Mouse (Mus musculus): ENCODE data around the gene Lamtor5. TPM values are rescaled to one million over a fixed set of nuclear protein-coding genes. Genes with fewer than 3 reads are reported as not detected.

Lamtor5 gene
- polyA plus RNA-seq, 1 experiment from 2014 or later: 184 TPM

GRCm38 (mm10) chr3:107246876-107247275 lies 31.8 kb upstream of the Lamtor5 start:
- ATAC-seq (ENCODE audit: insufficient number of reproducible peaks, low FRiP score, low TSS enrichment, low read depth): no peak
- Histone ChIP-seq H3K27ac (replicated peaks) (no peak overlapping the region), H3K4me2 (replicated peaks) (no peak overlapping the region), H3K27me3 (no peaks in the 10 kb centered on the region), H3K9me3 (replicated peaks) (no peaks in the 10 kb centered on the region), H3K4me3 (replicated peaks) (no peak overlapping the region), H3K9ac (no peak overlapping the region), H3K36me3 (no peaks in the 10 kb centered on the region), H3K4me1 (peaks cover 3% of the 10 kb centered on the region; the same call in 1 of the 2 replicates)
- WGBS: 70% methylated on average over 6 of the region's 6 CpGs

- Histone ChIP-seq H3K9ac (no peak overlapping the region), H3K9me3 (replicated peaks) (no peaks in the 10 kb centered on the region), H3K4me1 (peaks cover 3% of the 10 kb centered on the region; the same call in 1 of the 2 replicates), H3K27me3 (no peaks in the 10 kb centered on the region), H3K36me3 (no peaks in the 10 kb centered on the region), H3K27ac (replicated peaks) (no peak overlapping the region), H3K4me3 (replicated peaks) (no peak overlapping the region), H3K4me2 (replicated peaks) (no peak overlapping the region)
- 48% methylated on average over 3 of the region's 3 CpGs for WGBS
- ATAC-seq (ENCODE audit: insufficient number of reproducible peaks, low FRiP score, low TSS enrichment, low read depth): no peak
These were observed 29.6 kb upstream of the Lamtor5 start for GRCm38 (mm10) chr3:107249042-107249441.

- no peaks in the 10 kb centered on the region for H3K36me3 ChIP-seq
- H3K4me2 ChIP-seq (replicated peaks): no peak overlapping the region
- WGBS: 62% methylated on average over 2 of the region's 2 CpGs
- H3K9me3 ChIP-seq (replicated peaks): no peaks in the 10 kb centered on the region
- H3K4me1 ChIP-seq: peaks cover 3% of the 10 kb centered on the region; the same call in 1 of the 2 replicates
- no peak for ATAC-seq (ENCODE audit: insufficient number of reproducible peaks, low FRiP score, low TSS enrichment, low read depth)
- no peak overlapping the region for H3K4me3 ChIP-seq (replicated peaks)
- H3K27ac ChIP-seq (replicated peaks): no peak overlapping the region
- H3K9ac ChIP-seq: no peak overlapping the region
- H3K27me3 ChIP-seq: no peaks in the 10 kb centered on the region
These were observed 28.3 kb upstream of the Lamtor5 start for GRCm38 (mm10) chr3:107250320-107250719.

DNA sequence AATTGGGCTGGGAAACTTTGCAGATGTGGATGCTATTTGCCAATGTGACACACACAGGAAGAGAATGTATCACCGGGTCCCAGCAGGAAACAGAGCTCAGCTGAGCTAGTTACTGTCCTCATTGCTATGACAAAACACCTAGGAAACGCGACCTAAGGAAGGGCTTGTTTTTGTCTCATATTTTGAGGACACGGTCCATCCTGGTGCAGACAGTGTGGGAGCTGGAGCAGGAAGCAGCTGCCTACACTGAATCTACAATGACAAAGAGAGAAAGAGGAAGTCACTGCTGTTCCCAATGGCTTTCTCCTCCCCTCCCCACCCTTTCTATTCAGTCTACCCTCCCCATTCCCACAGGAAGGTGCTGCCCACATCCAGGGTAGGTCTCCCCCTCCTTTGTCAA lies 26.6 kb upstream of the Lamtor5 start:
- no peak overlapping the region for H3K27ac ChIP-seq (replicated peaks)
- H3K27me3 ChIP-seq: no peaks in the 10 kb centered on the region
- H3K36me3 ChIP-seq: no peaks in the 10 kb centered on the region
- WGBS: 71% methylated on average over 4 of the region's 4 CpGs
- no peak for ATAC-seq (ENCODE audit: insufficient number of reproducible peaks, low FRiP score, low TSS enrichment, low read depth)
- H3K4me2 ChIP-seq (replicated peaks): no peak overlapping the region
- H3K9ac ChIP-seq: no peak overlapping the region
- no peaks in the 10 kb centered on the region for H3K9me3 ChIP-seq (replicated peaks)
- peaks cover 3% of the 10 kb centered on the region; the same call in 1 of the 2 replicates for H3K4me1 ChIP-seq
- no peak overlapping the region for H3K4me3 ChIP-seq (replicated peaks)

DNA sequence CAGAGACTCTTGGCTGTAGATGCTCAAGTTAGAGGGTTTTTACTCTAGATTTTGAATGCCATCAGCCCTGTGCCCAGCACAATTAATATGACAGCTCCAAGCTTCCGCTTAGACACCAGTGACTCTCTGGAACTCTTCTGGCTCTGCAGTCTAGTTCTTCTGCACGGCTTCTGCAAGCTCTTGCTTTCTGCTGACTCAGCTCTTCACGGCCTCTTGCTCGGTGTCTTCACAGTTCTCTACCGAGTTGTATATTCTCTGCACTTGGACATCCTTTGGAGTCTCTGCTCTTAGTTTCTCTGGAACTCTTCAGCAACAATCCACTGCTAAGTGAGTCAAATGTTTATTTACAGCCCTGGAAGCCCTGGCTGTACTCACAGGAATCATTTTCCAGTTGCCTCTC lies 24.7 kb upstream of the Lamtor5 start:
- no peaks in the 10 kb centered on the region for H3K36me3 ChIP-seq
- no peaks in the 10 kb centered on the region for H3K9me3 ChIP-seq (replicated peaks)
- no peak overlapping the region for H3K27ac ChIP-seq (replicated peaks)
- no peaks in the 10 kb centered on the region for H3K4me1 ChIP-seq
- no peak for ATAC-seq (ENCODE audit: insufficient number of reproducible peaks, low FRiP score, low TSS enrichment, low read depth)
- no peaks in the 10 kb centered on the region for H3K27me3 ChIP-seq
- no peak overlapping the region for H3K9ac ChIP-seq
- no peak overlapping the region for H3K4me3 ChIP-seq (replicated peaks)
- no peak overlapping the region for H3K4me2 ChIP-seq (replicated peaks)
- 83% methylated on average over 5 of the region's 5 CpGs for WGBS

DNA sequence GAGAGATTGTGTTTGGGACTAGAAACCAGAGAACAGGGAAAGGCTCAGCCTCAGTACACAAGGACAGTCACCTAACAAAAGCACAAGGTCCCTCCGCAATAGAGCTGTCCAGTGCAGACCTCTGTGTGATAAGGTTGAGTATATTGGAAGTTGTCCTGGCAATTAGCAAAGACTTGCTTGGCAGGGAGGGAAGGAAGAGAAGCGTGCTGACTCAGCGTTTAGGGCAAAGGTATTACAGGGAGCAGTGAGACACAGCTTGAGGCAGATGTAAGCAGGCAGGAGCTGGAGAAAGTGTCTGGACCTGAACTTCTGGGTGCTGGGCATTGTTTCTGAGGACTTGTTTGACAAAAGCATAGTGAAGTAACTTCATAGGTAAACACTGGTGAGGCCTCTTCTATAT lies 22.7 kb upstream of the Lamtor5 start:
- Histone ChIP-seq H3K27ac (replicated peaks) (no peak overlapping the region), H3K4me1 (peaks cover 4% of the 10 kb centered on the region; the same call in 1 of the 2 replicates), H3K36me3 (no peaks in the 10 kb centered on the region), H3K9me3 (replicated peaks) (no peaks in the 10 kb centered on the region), H3K27me3 (no peaks in the 10 kb centered on the region), H3K4me2 (replicated peaks) (no peak overlapping the region), H3K9ac (no peak overlapping the region), H3K4me3 (replicated peaks) (no peak overlapping the region)
- WGBS: 88% methylated on average over 3 of the region's 3 CpGs
- ATAC-seq (ENCODE audit: insufficient number of reproducible peaks, low FRiP score, low TSS enrichment, low read depth): no peak

- H3K9me3 ChIP-seq (replicated peaks): no peaks in the 10 kb centered on the region
- 70% methylated on average over 7 of the region's 7 CpGs for WGBS
- no peak overlapping the region for H3K27ac ChIP-seq (replicated peaks)
- no peak for ATAC-seq (ENCODE audit: insufficient number of reproducible peaks, low FRiP score, low TSS enrichment, low read depth)
- no peak overlapping the region for H3K4me3 ChIP-seq (replicated peaks)
- no peak overlapping the region for H3K9ac ChIP-seq
- no peak overlapping the region for H3K4me2 ChIP-seq (replicated peaks)
- no peaks in the 10 kb centered on the region for H3K27me3 ChIP-seq
- H3K4me1 ChIP-seq: peaks cover 8% of the 10 kb centered on the region; the same call in 1 of the 2 replicates
- H3K36me3 ChIP-seq: no peaks in the 10 kb centered on the region
These were observed 21.9 kb upstream of the Lamtor5 start for GRCm38 (mm10) chr3:107256724-107257123.

DNA sequence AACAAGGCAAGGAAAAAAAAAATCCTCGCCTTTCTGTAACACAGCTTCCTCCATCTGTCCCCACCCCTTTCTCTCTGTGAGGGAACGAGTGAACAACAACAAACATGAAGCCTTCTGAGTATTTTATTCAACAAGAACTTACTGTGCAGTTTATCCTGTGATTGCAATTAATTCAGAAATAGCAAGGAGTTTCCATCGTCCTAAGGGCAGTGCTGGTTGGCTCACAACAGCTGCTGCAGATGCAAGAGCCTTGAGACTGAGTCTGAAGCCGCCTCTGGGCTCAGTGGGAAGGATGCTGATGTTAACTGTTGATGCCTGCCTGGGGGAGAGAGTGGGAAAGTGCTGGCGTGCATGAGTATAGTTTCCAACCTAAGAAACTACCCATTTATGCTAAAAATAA lies 20.7 kb upstream of the Lamtor5 start:
- 36% methylated on average over 5 of the region's 5 CpGs for WGBS
- no peak for ATAC-seq (ENCODE audit: insufficient number of reproducible peaks, low FRiP score, low TSS enrichment, low read depth)
- H3K9me3 ChIP-seq (replicated peaks): no peaks in the 10 kb centered on the region
- H3K4me1 ChIP-seq: peaks cover 8% of the 10 kb centered on the region; the same call in 1 of the 2 replicates
- H3K36me3 ChIP-seq: no peaks in the 10 kb centered on the region
- no peak overlapping the region for H3K27ac ChIP-seq (replicated peaks)
- H3K9ac ChIP-seq: no peak overlapping the region
- H3K4me3 ChIP-seq (replicated peaks): no peak overlapping the region
- no peak overlapping the region for H3K4me2 ChIP-seq (replicated peaks)
- no peaks in the 10 kb centered on the region for H3K27me3 ChIP-seq

GRCm38 (mm10) chr3:107260956-107261850 lies 17.5 kb upstream of the Lamtor5 start:
- no peaks in the 10 kb centered on the region for H3K27me3 ChIP-seq
- no peak overlapping the region for H3K9ac ChIP-seq
- no peaks in the 10 kb centered on the region for H3K36me3 ChIP-seq
- no peaks in the 10 kb centered on the region for H3K9me3 ChIP-seq (replicated peaks)
- WGBS: 33% methylated on average over 8 of the region's 8 CpGs
- H3K4me3 ChIP-seq (replicated peaks): no peak overlapping the region
- no peak; the same call in 1 of the 2 replicates for ATAC-seq (ENCODE audit: insufficient number of reproducible peaks, low FRiP score, low TSS enrichment, low read depth)
- no peak overlapping the region for H3K27ac ChIP-seq (replicated peaks)
- H3K4me1 ChIP-seq: peaks cover 8% of the 10 kb centered on the region; the same call in 1 of the 2 replicates
- no peak overlapping the region for H3K4me2 ChIP-seq (replicated peaks)

GRCm38 (mm10) chr3:107261851-107262165 lies 16.9 kb upstream of the Lamtor5 start:
- no peaks in the 10 kb centered on the region for H3K9me3 ChIP-seq (replicated peaks)
- 39% methylated on average over 7 of the region's 7 CpGs for WGBS
- H3K27me3 ChIP-seq: no peaks in the 10 kb centered on the region
- peaks cover 8% of the 10 kb centered on the region; the same call in 1 of the 2 replicates for H3K4me1 ChIP-seq
- no peak overlapping the region for H3K4me3 ChIP-seq (replicated peaks)
- H3K9ac ChIP-seq: no peak overlapping the region
- H3K36me3 ChIP-seq: no peaks in the 10 kb centered on the region
- no peak for ATAC-seq (ENCODE audit: insufficient number of reproducible peaks, low FRiP score, low TSS enrichment, low read depth)
- H3K27ac ChIP-seq (replicated peaks): no peak overlapping the region
- no peak overlapping the region for H3K4me2 ChIP-seq (replicated peaks)

- H3K9ac ChIP-seq: no peak overlapping the region
- ATAC-seq (ENCODE audit: insufficient number of reproducible peaks, low FRiP score, low TSS enrichment, low read depth): no peak
- no peaks in the 10 kb centered on the region for H3K9me3 ChIP-seq (replicated peaks)
- no peak overlapping the region for H3K4me3 ChIP-seq (replicated peaks)
- H3K4me2 ChIP-seq (replicated peaks): no peak overlapping the region
- no peaks in the 10 kb centered on the region for H3K27me3 ChIP-seq
- H3K4me1 ChIP-seq: no peaks in the 10 kb centered on the region
- no peak overlapping the region for H3K27ac ChIP-seq (replicated peaks)
- WGBS: 69% methylated on average over 2 of the region's 2 CpGs
- H3K36me3 ChIP-seq: no peaks in the 10 kb centered on the region
These were observed 11.8 kb upstream of the Lamtor5 start for GRCm38 (mm10) chr3:107266814-107267345.

Data from embryonic facial prominence, embryonic 15.5 days (tissue).